Mouse (Mus musculus) limb, embryonic 14.5 days (tissue): Measurements from ENCODE around the gene Olfr26. TPM values are rescaled to one million over a fixed set of nuclear protein-coding genes. Genes with fewer than 3 reads are reported as not detected.
"Not testable (repeated sequence)": the region's sequence is repeated elsewhere in the genome, so short reads cannot be mapped to it uniquely, and the experiment has no call there.

Source experiments
- ATAC-seq: fragments of 200-750 bp; cut with Nextera tagmentation; 2 replicates; pipeline ENCODE4 v1.8.0; 2017; ENCODE audit warnings: low read depth, moderate number of reproducible peaks, moderate TSS enrichment; ENCODE audit not compliant: low FRiP score
- DNase-seq: peaks from one replicate; pipeline ENCODE4 v3.0.0-alpha.2; 2015; ENCODE audit warnings: low spot score
- H3K27ac ChIP-seq: fragments of 300-500 bp; sonication (generic); replicated peaks from 2 replicates; pipeline ENCODE4 v1.5.1; 2014; ENCODE audit warnings: low read depth, mild to moderate bottlenecking, low read length, moderate library complexity, mixed read lengths
- H3K27me3 ChIP-seq: fragments of 300-500 bp; sonication (generic); 2 replicates; pipeline ENCODE4 v1.6.1; 2014; ENCODE audit warnings: low read length, mixed read lengths; ENCODE audit not compliant: control insufficient read depth, insufficient read depth
- H3K36me3 ChIP-seq: fragments of 300-500 bp; sonication (generic); 2 replicates; pipeline ENCODE4 v1.6.1; 2014; ENCODE audit warnings: mild to moderate bottlenecking, low read length, moderate library complexity, mixed read lengths; ENCODE audit not compliant: control insufficient read depth, insufficient read depth
- H3K4me1 ChIP-seq: fragments of 300-500 bp; sonication (generic); 2 replicates; pipeline ENCODE4 v1.6.1; 2014; ENCODE audit warnings: antibody characterized with exemption, low read length, mixed read lengths; ENCODE audit not compliant: control insufficient read depth, insufficient read depth
- H3K4me2 ChIP-seq: fragments of 300-500 bp; sonication (generic); replicated peaks from 2 replicates; pipeline ENCODE4 v1.6.1; 2014; ENCODE audit warnings: low read depth, mild to moderate bottlenecking, low read length, moderate library complexity; ENCODE audit not compliant: severe bottlenecking
- H3K4me3 ChIP-seq: fragments of 300-500 bp; sonication (generic); replicated peaks from 2 replicates; pipeline ENCODE4 v1.5.1; 2014; ENCODE audit warnings: low read length
- H3K9ac ChIP-seq: fragments of 300-500 bp; sonication (generic); 2 replicates; pipeline ENCODE4 v1.6.1; 2014; ENCODE audit warnings: mild to moderate bottlenecking, low read depth, low read length, moderate library complexity; ENCODE audit not compliant: severe bottlenecking
- H3K9me3 ChIP-seq: fragments of 300-500 bp; sonication (generic); 2 replicates; pipeline ENCODE4 v1.6.1; 2016; ENCODE audit warnings: low read length; ENCODE audit not compliant: control insufficient read depth
- POLR2A ChIP-seq: fragments of 200-500 bp; IDR thresholded peaks from 2 replicates; pipeline ENCODE4 v1.8.0; 2012; ENCODE audit warnings: inconsistent platforms, mild to moderate bottlenecking, moderate library complexity, borderline replicate concordance; ENCODE audit not compliant: insufficient read depth, insufficient read length; ENCODE audit errors: extremely low read depth
- WGBS: fragments of 180-500 bp; shearing (Covaris S2); extraction: QIAGEN DNeasy Blood & Tissue Kit; methylation state at CpG from one replicate; pipeline ENCODE4 v1.1.7; 2014; 5-methylcytosine and 5-hydroxymethylcytosine counted together
- polyA plus RNA-seq, 2 experiments: library from polyadenylated mRNA; depleted of rRNA in 1 of 2; stranded (reverse) in 1 of 2; unstranded in 1 of 2; fragments of >200 nt; fragmentation: Nextera tagmentation in 1 of 2; extraction: Ambion mirVana in 1 of 2; gene quantifications; 2 replicates each; pipeline versions ENCODE4 v1.2.1 to v1.2.3; 2012 to 2014

Olfr26 gene
- polyA plus RNA-seq, 2 experiments = not detected

DNA sequence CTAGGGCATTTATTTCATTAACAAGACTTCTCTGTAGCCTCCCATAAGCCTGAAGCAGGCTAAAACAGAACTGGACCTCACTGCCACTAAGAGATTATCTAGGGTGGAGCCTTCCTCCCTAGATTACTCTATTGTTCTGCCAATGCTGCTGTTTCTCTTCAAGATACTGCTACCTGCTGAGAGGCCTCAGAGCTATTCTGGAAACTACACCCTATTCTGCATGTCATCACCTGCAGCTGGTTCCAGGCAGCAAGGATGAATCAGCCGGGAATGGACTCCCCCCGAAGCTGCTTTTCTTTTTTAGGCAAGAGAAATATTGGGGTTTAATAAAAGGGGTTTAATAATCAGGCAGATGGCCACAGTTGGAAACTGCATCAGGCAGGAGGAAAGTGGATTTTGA is 21.8 kb upstream of the Olfr26 start:
- ATAC-seq (no peak), DNase-seq (no peak)
- Histone ChIP-seq H3K36me3 (no peaks in the 10 kb centered on the region), H3K9ac (no peak overlapping the region), H3K4me2 (no peak overlapping the region), H3K4me1 (no peaks in the 10 kb centered on the region), H3K9me3 (no peaks in the 10 kb centered on the region), H3K27ac (no peak overlapping the region), H3K27me3 (no peaks in the 10 kb centered on the region), H3K4me3 (no peak overlapping the region)
- 81% methylated on average over 2 of the region's 2 CpGs for WGBS
- TF ChIP-seq POLR2A = no peak

DNA sequence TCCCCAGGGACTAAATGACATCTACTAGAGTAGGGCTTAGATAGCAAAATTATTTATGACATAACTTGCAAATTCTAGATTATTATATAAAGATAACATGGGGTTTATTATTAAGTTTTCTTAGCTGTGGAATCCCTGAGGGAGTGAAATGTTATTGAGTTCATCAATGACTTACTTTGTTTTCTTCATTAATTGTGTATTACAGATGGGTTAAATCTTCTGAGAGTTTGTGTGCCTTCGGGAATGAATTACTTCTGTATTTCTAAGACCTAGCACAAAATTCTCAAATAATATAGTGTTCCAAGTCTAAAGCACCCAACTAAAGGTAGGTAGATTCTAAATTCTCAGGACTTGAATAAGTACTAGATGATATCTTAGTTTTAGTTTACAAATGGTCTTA is 10.7 kb upstream of the Olfr26 start, which contains the start of gene Olfr924:
Olfr924 (plus strand) TSS at position 301 of the 400 bp plus-strand sequence.
- no peak within 1 kb of the TSS for H3K4me2 ChIP-seq
- H3K9me3 ChIP-seq = no peaks in the 10 kb centered on the region
- no peak within 1 kb of the TSS for H3K9ac ChIP-seq
- no peak within 1 kb of the TSS for H3K27ac ChIP-seq
- ATAC-seq = no peak
- H3K4me1 ChIP-seq = no peaks in the 10 kb centered on the region
- no peak for DNase-seq
- 83% methylated on average over 1 of the region's 1 CpGs for WGBS
- TF ChIP-seq POLR2A = no peak
- no peaks in the 10 kb centered on the region for H3K27me3 ChIP-seq
- H3K36me3 ChIP-seq = no peaks in the 10 kb centered on the region
- no peak within 1 kb of the TSS for H3K4me3 ChIP-seq

- 57% methylated on average over 2 of the region's 2 CpGs for whole genome bisulfite sequencing
- not testable (repeated sequence) for DNase-seq, H3K9me3 ChIP-seq, H3K36me3 ChIP-seq, H3K27me3 ChIP-seq, H3K9ac ChIP-seq, H3K4me1 ChIP-seq, H3K4me2 ChIP-seq, ATAC-seq, H3K4me3 ChIP-seq, H3K27ac ChIP-seq
Observed at GRCm38 (mm10) chr9:38874880-38875279, 20.0 kb downstream of the Olfr26 start.

DNA sequence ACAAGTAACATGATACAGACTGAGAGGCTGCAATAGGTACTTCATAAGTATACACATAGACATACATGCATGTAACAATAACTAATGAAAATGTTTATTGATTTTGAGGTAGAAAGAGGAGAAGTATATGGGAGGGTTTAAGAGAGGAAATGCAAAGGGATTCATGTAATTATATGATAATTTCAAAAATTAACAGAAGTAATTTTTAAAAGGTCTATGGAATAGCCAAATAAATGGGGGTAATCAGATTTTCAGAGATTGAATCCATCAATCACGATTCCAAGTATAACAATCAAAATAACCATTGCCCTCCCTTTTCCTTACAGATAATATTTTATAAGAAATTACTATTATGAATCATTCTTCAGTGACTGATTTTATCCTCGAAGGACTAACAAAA is 22.0 kb downstream of the Olfr26 start, which contains the start of gene Olfr926:
Olfr926 (plus strand) TSS at position 301 of the 400 bp plus-strand sequence.
- ATAC-seq (no peak), DNase-seq (no peak)
- Histone ChIP-seq H3K4me1 (no peaks in the 10 kb centered on the region), H3K36me3 (no peaks in the 10 kb centered on the region), H3K27ac (no peak within 1 kb of the TSS), H3K4me2 (no peak within 1 kb of the TSS), H3K27me3 (no peaks in the 10 kb centered on the region), H3K4me3 (no peak within 1 kb of the TSS), H3K9me3 (no peaks in the 10 kb centered on the region), H3K9ac (no peak within 1 kb of the TSS)
- TF ChIP-seq POLR2A = no peak
- WGBS = 74% methylated on average over 2 of the region's 2 CpGs

Other genes starting within 250 kb of the Olfr26 start
- gene Olfr914, start 250.0 kb upstream of the Olfr26 start, polyA plus RNA-seq (2012; rRNA removed) = not detected in 2 replicates
- gene Olfr914, start 250.0 kb upstream of the Olfr26 start, polyA plus RNA-seq (2014; fragmentation: Nextera tagmentation; extraction: Ambion mirVana) = not detected in 2 replicates
- gene Olfr916, start 195.2 kb upstream of the Olfr26 start, polyA plus RNA-seq (2012; rRNA removed) = not detected in 2 replicates
- gene Olfr916, start 195.2 kb upstream of the Olfr26 start, polyA plus RNA-seq (2014; fragmentation: Nextera tagmentation; extraction: Ambion mirVana) = not detected in 2 replicates
- not detected in 2 replicates for gene Olfr917, start 189.2 kb upstream of the Olfr26 start, polyA plus RNA-seq (2012; rRNA removed)
- not detected in 2 replicates for gene Olfr917, start 189.2 kb upstream of the Olfr26 start, polyA plus RNA-seq (2014; fragmentation: Nextera tagmentation; extraction: Ambion mirVana)
- not detected in 2 replicates for gene Olfr918, start 180.5 kb upstream of the Olfr26 start, polyA plus RNA-seq (2012; rRNA removed)
- not detected in 2 replicates for gene Olfr918, start 180.5 kb upstream of the Olfr26 start, polyA plus RNA-seq (2014; fragmentation: Nextera tagmentation; extraction: Ambion mirVana)
- not detected in 2 replicates for gene Olfr919, start 151.4 kb upstream of the Olfr26 start, polyA plus RNA-seq (2012; rRNA removed)
- gene Olfr919, start 151.4 kb upstream of the Olfr26 start, polyA plus RNA-seq (2014; fragmentation: Nextera tagmentation; extraction: Ambion mirVana) = not detected in 2 replicates
- gene Vwa5a, start 136.8 kb upstream of the Olfr26 start, polyA plus RNA-seq (2012; rRNA removed) = 19.1 and 20.6 TPM in 2 replicates
- gene Vwa5a, start 136.8 kb upstream of the Olfr26 start, polyA plus RNA-seq (2014; fragmentation: Nextera tagmentation; extraction: Ambion mirVana) = 26.2 and 28.6 TPM in 2 replicates
- gene Olfr920, start 102.8 kb upstream of the Olfr26 start, polyA plus RNA-seq (2012; rRNA removed) = 0.09 and 0.10 TPM in 2 replicates
- 0.03 and 0.07 TPM in 2 replicates for gene Olfr920, start 102.8 kb upstream of the Olfr26 start, polyA plus RNA-seq (2014; fragmentation: Nextera tagmentation; extraction: Ambion mirVana)
- 0.09 TPM in 1 of 2 replicates, not detected in the other for gene Olfr921, start 82.0 kb upstream of the Olfr26 start, polyA plus RNA-seq (2012; rRNA removed)
- not detected in 2 replicates for gene Olfr921, start 82.0 kb upstream of the Olfr26 start, polyA plus RNA-seq (2014; fragmentation: Nextera tagmentation; extraction: Ambion mirVana)
- gene Olfr922, start 40.4 kb upstream of the Olfr26 start, polyA plus RNA-seq (2012; rRNA removed) = not detected in 2 replicates
- not detected in 2 replicates for gene Olfr922, start 40.4 kb upstream of the Olfr26 start, polyA plus RNA-seq (2014; fragmentation: Nextera tagmentation; extraction: Ambion mirVana)
- not detected in 2 replicates for gene Olfr923, start 28.5 kb upstream of the Olfr26 start, polyA plus RNA-seq (2012; rRNA removed)
- gene Olfr923, start 28.5 kb upstream of the Olfr26 start, polyA plus RNA-seq (2014; fragmentation: Nextera tagmentation; extraction: Ambion mirVana) = not detected in 2 replicates
- gene Olfr924, start 10.6 kb upstream of the Olfr26 start, polyA plus RNA-seq (2012; rRNA removed) = not detected in 2 replicates
- not detected in 2 replicates for gene Olfr924, start 10.6 kb upstream of the Olfr26 start, polyA plus RNA-seq (2014; fragmentation: Nextera tagmentation; extraction: Ambion mirVana)
- not detected in 2 replicates for gene Olfr926, start 22.1 kb downstream of the Olfr26 start, polyA plus RNA-seq (2012; rRNA removed)
- not detected in 2 replicates for gene Olfr926, start 22.1 kb downstream of the Olfr26 start, polyA plus RNA-seq (2014; fragmentation: Nextera tagmentation; extraction: Ambion mirVana)
- not detected in 2 replicates for gene Olfr930, start 74.7 kb downstream of the Olfr26 start, polyA plus RNA-seq (2012; rRNA removed)
- not detected in 2 replicates for gene Olfr930, start 74.7 kb downstream of the Olfr26 start, polyA plus RNA-seq (2014; fragmentation: Nextera tagmentation; extraction: Ambion mirVana)
- not detected in 2 replicates for gene Olfr933, start 117.3 kb downstream of the Olfr26 start, polyA plus RNA-seq (2012; rRNA removed)
- gene Olfr933, start 117.3 kb downstream of the Olfr26 start, polyA plus RNA-seq (2014; fragmentation: Nextera tagmentation; extraction: Ambion mirVana) = not detected in 2 replicates
- gene Olfr934, start 133.3 kb downstream of the Olfr26 start, polyA plus RNA-seq (2012; rRNA removed) = not detected in 2 replicates
- not detected in 2 replicates for gene Olfr934, start 133.3 kb downstream of the Olfr26 start, polyA plus RNA-seq (2014; fragmentation: Nextera tagmentation; extraction: Ambion mirVana)
- not detected in 2 replicates for gene Olfr935, start 144.6 kb downstream of the Olfr26 start, polyA plus RNA-seq (2012; rRNA removed)
- not detected in 2 replicates for gene Olfr935, start 144.6 kb downstream of the Olfr26 start, polyA plus RNA-seq (2014; fragmentation: Nextera tagmentation; extraction: Ambion mirVana)
- not detected in 2 replicates for gene Olfr146, start 168.3 kb downstream of the Olfr26 start, polyA plus RNA-seq (2012; rRNA removed)
- gene Olfr146, start 168.3 kb downstream of the Olfr26 start, polyA plus RNA-seq (2014; fragmentation: Nextera tagmentation; extraction: Ambion mirVana) = not detected in 2 replicates
- not detected in 2 replicates for gene Olfr937, start 209.9 kb downstream of the Olfr26 start, polyA plus RNA-seq (2012; rRNA removed)
- gene Olfr937, start 209.9 kb downstream of the Olfr26 start, polyA plus RNA-seq (2014; fragmentation: Nextera tagmentation; extraction: Ambion mirVana) = not detected in 2 replicates
- not detected in 2 replicates for gene Olfr938, start 223.8 kb downstream of the Olfr26 start, polyA plus RNA-seq (2012; rRNA removed)
- gene Olfr938, start 223.8 kb downstream of the Olfr26 start, polyA plus RNA-seq (2014; fragmentation: Nextera tagmentation; extraction: Ambion mirVana) = not detected in 2 replicates